In the genomic region with DNA sequence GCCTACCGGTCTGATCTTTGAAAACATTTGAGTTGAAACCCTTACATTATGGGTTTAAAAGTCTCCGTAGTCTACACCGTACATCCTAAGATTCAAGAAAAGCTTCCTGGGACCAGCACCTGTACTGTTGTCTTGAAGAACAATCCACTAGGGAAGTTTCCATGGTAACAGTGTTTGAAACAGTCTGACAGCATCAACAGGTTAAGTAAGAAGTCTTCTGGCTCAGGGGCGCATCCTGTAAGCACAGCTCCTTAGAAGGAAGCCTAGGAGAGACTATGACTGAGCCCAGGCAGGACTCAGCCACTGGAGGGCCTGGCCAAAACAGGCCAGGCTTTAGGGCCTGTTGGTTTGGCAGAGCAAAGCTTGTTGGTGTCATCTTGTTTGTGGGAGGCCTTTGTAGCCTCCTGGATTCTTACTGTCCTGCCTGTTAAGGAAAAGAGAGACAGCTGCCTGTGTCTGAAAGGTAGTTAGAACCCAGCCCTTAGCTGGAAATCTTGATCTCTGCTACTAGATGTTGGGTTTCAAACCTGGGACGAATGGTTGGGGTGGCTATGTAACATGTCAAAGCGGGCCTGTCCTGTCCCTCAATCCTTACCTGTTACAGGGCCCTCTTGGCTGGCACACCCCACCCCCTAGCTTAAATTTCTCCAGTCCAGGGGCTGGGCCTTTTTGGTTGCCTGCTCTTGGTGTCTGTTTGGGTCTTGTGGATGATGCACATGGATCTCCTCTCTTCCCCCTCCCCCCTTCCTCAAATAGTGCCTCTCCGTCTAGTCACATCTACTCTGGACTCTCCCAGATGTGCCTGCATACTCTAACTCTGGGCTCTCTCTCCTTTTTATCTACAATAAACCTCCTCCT, we compare ENCODE assay signal across 10 mouse cellular contexts.
A peak's percentile ranks its signal among the peaks of the same experiment; 100 is the strongest.
DNase-seq lines count a peak whose midpoint lies in the region; ATAC-seq and TF ChIP-seq lines count a peak whose summit lies in the region.
"Had no signal": no experiment of that assay in that cellular context is flagged by ENCODE, and none has a peak within 500 bp of the region (broad histone marks: within the 10 kb centered on the region; RNA-seq: fewer than 3 reads in every experiment).

No protein-coding gene starts in this region.

- H3K27ac ChIP-seq in forebrain, embryonic 14.5 days (ENCODE audit: low read depth, low read length), result no peak overlapping the region
- H3K27ac ChIP-seq in forebrain, embryonic 16.5 days (ENCODE audit: low read length), result no peak overlapping the region
- H3K27ac ChIP-seq in kidney, postnatal 0 days, result peak overlapping the region; percentile 94
- H3K27ac ChIP-seq in embryonic facial prominence, embryonic 12.5 days, result 0 out of 2 replicates have a peak overlapping the region, but pooled peaks have one; percentile 46
- H3K27ac ChIP-seq in midbrain, postnatal 0 days (ENCODE audit: low read depth, low read length), result no peak overlapping the region
- H3K27ac ChIP-seq: macrophage had no signal

- TF ChIP-seq CTCF in kidney, postnatal 0 days (IDR thresholded peaks at IDR 0.05; ENCODE audit: low read depth), result no peak
- TF ChIP-seq CTCF in midbrain, postnatal 0 days (IDR thresholded peaks at IDR 0.05), result no peak

- DNase-seq in forebrain, embryonic 14.5 days (ENCODE audit: low spot score), result peak; percentile 19
- DNase-seq in kidney, postnatal 0 days (ENCODE audit: low spot score), result no peak
- no peak for DNase-seq in kidney, postnatal 4 days
- DNase-seq in midbrain, postnatal 0 days (ENCODE audit: low spot score), result peak; percentile 49
- no peak for DNase-seq in embryo, embryonic 9.5 days (ENCODE audit: extremely low spot score)
- no peak for DNase-seq in adrenal gland, adult (ENCODE audit: inconsistent age in 2 of 2, low spot score in 1 of 2)
- DNase-seq: adrenal gland, adult 2 months had no signal

- H3K36me3 ChIP-seq in forebrain, embryonic 14.5 days (ENCODE audit: control insufficient read depth, insufficient read depth, low read length), result no peaks in the 10 kb centered on the region
- no peaks in the 10 kb centered on the region for H3K36me3 ChIP-seq in forebrain, embryonic 16.5 days (ENCODE audit: control insufficient read depth, insufficient read depth)
- no peaks in the 10 kb centered on the region for H3K36me3 ChIP-seq in kidney, postnatal 0 days (ENCODE audit: insufficient read depth, low read length)
- no peaks in the 10 kb centered on the region for H3K36me3 ChIP-seq in embryonic facial prominence, embryonic 12.5 days
- no peaks in the 10 kb centered on the region for H3K36me3 ChIP-seq in midbrain, postnatal 0 days (ENCODE audit: insufficient read depth, low read length)

- H3K4me1 ChIP-seq in forebrain, embryonic 14.5 days (ENCODE audit: control insufficient read depth, insufficient read depth, low read length), result peaks cover 20% of the 10 kb centered on the region
- H3K4me1 ChIP-seq in forebrain, embryonic 16.5 days (replicated peaks; ENCODE audit: control insufficient read depth, insufficient read depth, low read length), result peaks cover 17% of the 10 kb centered on the region
- peaks cover 41% of the 10 kb centered on the region for H3K4me1 ChIP-seq in kidney, postnatal 0 days (replicated peaks; ENCODE audit: insufficient read depth, low read length)
- peaks cover 24% of the 10 kb centered on the region for H3K4me1 ChIP-seq in embryonic facial prominence, embryonic 12.5 days
- H3K4me1 ChIP-seq in midbrain, postnatal 0 days (ENCODE audit: insufficient read depth, low read length), result peaks cover 18% of the 10 kb centered on the region

- H3K4me3 ChIP-seq in forebrain, embryonic 14.5 days (ENCODE audit: low read depth, low read length), result no peak overlapping the region
- H3K4me3 ChIP-seq in forebrain, embryonic 16.5 days (replicated peaks; ENCODE audit: low read length), result no peak overlapping the region
- no peak overlapping the region for H3K4me3 ChIP-seq in kidney, postnatal 0 days (replicated peaks; ENCODE audit: low read depth, low read length)
- no peak overlapping the region for H3K4me3 ChIP-seq in embryonic facial prominence, embryonic 12.5 days
- no peak overlapping the region for H3K4me3 ChIP-seq in midbrain, postnatal 0 days (ENCODE audit: low read depth, low read length)

- whole genome bisulfite sequencing in forebrain, embryonic 14.5 days, result 86% methylated on average over 7 of the region's 7 CpGs
- WGBS in forebrain, embryonic 16.5 days, result 84% methylated on average over 7 of the region's 7 CpGs
- 88% methylated on average over 7 of the region's 7 CpGs for WGBS in kidney, postnatal 0 days
- 87% methylated on average over 7 of the region's 7 CpGs for WGBS in embryonic facial prominence, embryonic 12.5 days
- WGBS in midbrain, postnatal 0 days, result 77% methylated on average over 7 of the region's 7 CpGs

- H3K4me2 ChIP-seq in forebrain, embryonic 14.5 days (ENCODE audit: low read length), result no peak overlapping the region
- H3K4me2 ChIP-seq in forebrain, embryonic 16.5 days (ENCODE audit: low read length), result no peak overlapping the region
- no peak overlapping the region for H3K4me2 ChIP-seq in kidney, postnatal 0 days (ENCODE audit: low read length)
- H3K4me2 ChIP-seq in embryonic facial prominence, embryonic 12.5 days (replicated peaks), result no peak overlapping the region
- H3K4me2 ChIP-seq in midbrain, postnatal 0 days (ENCODE audit: low read depth, low read length, poor library complexity, severe bottlenecking), result no peak overlapping the region

- no peaks in the 10 kb centered on the region for H3K9me3 ChIP-seq in forebrain, embryonic 14.5 days (replicated peaks; ENCODE audit: control insufficient read depth, low read length)
- no peaks in the 10 kb centered on the region for H3K9me3 ChIP-seq in forebrain, embryonic 16.5 days (ENCODE audit: control insufficient read depth, low read length)
- no peaks in the 10 kb centered on the region for H3K9me3 ChIP-seq in kidney, postnatal 0 days (replicated peaks; ENCODE audit: low read length)
- no peaks in the 10 kb centered on the region for H3K9me3 ChIP-seq in embryonic facial prominence, embryonic 12.5 days
- no peaks in the 10 kb centered on the region for H3K9me3 ChIP-seq in midbrain, postnatal 0 days (ENCODE audit: low read length)

- H3K9ac ChIP-seq in forebrain, embryonic 14.5 days (ENCODE audit: low read length), result no peak overlapping the region
- no peak overlapping the region for H3K9ac ChIP-seq in forebrain, embryonic 16.5 days (replicated peaks; ENCODE audit: low read depth, low read length)
- H3K9ac ChIP-seq in kidney, postnatal 0 days (ENCODE audit: low read depth, low read length), result no peak overlapping the region
- H3K9ac ChIP-seq in embryonic facial prominence, embryonic 12.5 days, result no peak overlapping the region
- no peak overlapping the region for H3K9ac ChIP-seq in midbrain, postnatal 0 days (replicated peaks; ENCODE audit: low read length, poor library complexity, severe bottlenecking)

- ATAC-seq in forebrain, embryonic 14.5 days, result no peak
- ATAC-seq in forebrain, embryonic 16.5 days, result no peak
- no peak for ATAC-seq in kidney, postnatal 0 days (replicated peaks; ENCODE audit: low FRiP score, low read depth)
- no peak for ATAC-seq in embryonic facial prominence, embryonic 12.5 days (ENCODE audit: insufficient number of reproducible peaks, insufficient read depth, low FRiP score, low TSS enrichment)
- ATAC-seq in midbrain, postnatal 0 days (ENCODE audit: low FRiP score), result no peak

- H3K27me3 ChIP-seq in forebrain, embryonic 14.5 days (replicated peaks; ENCODE audit: control insufficient read depth, insufficient read depth, low read length), result no peaks in the 10 kb centered on the region
- no peaks in the 10 kb centered on the region for H3K27me3 ChIP-seq in forebrain, embryonic 16.5 days (replicated peaks; ENCODE audit: control insufficient read depth, insufficient read depth, low read length)
- no peaks in the 10 kb centered on the region for H3K27me3 ChIP-seq in kidney, postnatal 0 days (ENCODE audit: insufficient read depth, low read length)
- no peaks in the 10 kb centered on the region for H3K27me3 ChIP-seq in embryonic facial prominence, embryonic 12.5 days
- no peaks in the 10 kb centered on the region for H3K27me3 ChIP-seq in midbrain, postnatal 0 days (ENCODE audit: insufficient read depth, low read length)

Comparison
In these comparisons a context has a peak if more than half of its experiments do, and no peak if none do; other contexts are left out.
1. DNase-seq: peak in forebrain, embryonic 14.5 days (single experiment) and midbrain, postnatal 0 days (single experiment); none in kidney, postnatal 0 days (single experiment), kidney, postnatal 4 days (0 of 2), embryo, embryonic 9.5 days (single experiment) and adrenal gland, adult (0 of 2).
2. H3K27ac ChIP-seq: peak in kidney, postnatal 0 days (single experiment) and embryonic facial prominence, embryonic 12.5 days (single experiment); none in forebrain, embryonic 14.5 days (single experiment), forebrain, embryonic 16.5 days (single experiment) and midbrain, postnatal 0 days (single experiment).